Mouse (Mus musculus): ENCODE data around the gene Ssu2. TPM values are rescaled to one million over a fixed set of nuclear protein-coding genes. Genes with fewer than 3 reads are reported as not detected.

Gene Ssu2
- total RNA-seq (2015; ENCODE audit: low replicate concordance), result not detected in 2 replicates
- not detected in 2 replicates for total RNA-seq (2017; ENCODE audit: low replicate concordance)

DNA sequence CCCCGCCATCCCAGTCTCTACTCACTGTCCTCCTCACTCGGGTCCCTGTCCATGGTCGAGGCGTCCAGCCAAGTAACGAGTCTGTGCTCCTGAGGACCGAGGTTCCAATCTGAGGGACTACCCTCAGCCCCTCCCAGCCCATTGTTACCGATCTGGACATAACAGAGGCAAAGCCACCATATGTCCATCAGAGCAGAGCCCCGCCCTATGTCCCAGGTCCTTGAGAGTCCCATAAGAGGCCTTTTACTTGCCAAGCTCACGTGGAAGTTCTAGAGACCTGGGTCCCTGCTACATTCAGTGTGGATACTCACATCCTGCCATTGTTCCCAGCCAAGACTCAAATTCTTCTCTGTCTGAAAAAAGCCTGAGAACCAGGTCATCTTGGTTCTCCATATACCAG, at the start of gene Ssu2:
Gene Ssu2 (minus strand): TSS at position 77 of the 400 bp plus-strand sequence.
- no peak for ATAC-seq (replicated peaks; ENCODE audit: low FRiP score, poor library complexity, severe bottlenecking)

DNA sequence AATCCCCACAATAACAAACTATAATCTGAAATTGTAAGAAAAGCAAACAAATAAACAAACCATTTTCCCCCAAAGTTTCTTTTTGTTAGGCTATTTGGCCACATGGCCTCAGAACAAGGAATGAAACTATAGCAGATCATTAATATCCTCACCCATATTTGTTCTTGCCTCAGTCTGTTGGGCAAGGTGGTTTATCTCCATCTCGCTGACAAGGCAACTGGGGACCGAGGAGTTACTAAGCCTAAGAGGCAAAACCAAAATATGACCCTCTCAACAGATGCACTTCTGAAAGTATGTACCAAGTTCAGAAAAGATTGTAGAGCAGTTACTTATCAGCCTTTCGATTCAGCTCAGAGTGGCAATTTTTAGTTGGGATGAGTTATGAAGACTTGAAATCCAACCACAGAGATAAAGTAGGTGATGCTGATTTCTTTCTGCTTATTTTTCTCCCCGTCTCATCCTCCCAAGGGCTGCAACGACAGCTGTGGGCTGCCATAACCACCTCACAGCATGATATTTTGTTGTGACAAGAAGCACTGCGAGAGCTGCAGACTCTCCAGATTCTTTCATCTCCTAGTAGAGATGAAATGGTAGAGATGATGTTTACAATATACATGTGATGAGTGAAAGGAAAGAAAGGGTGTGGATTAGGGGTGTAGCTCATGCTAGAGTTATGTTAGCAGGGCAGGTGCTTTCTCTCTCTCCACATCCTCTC, 38.4 kb upstream of the Ssu2 start:
- no peak for ATAC-seq (replicated peaks; ENCODE audit: low FRiP score, poor library complexity, severe bottlenecking)

GRCm38 (mm10) chr6:112423746-112424501, 36.1 kb upstream of the Ssu2 start:
- no peak for ATAC-seq (replicated peaks; ENCODE audit: low FRiP score, poor library complexity, severe bottlenecking)

DNA sequence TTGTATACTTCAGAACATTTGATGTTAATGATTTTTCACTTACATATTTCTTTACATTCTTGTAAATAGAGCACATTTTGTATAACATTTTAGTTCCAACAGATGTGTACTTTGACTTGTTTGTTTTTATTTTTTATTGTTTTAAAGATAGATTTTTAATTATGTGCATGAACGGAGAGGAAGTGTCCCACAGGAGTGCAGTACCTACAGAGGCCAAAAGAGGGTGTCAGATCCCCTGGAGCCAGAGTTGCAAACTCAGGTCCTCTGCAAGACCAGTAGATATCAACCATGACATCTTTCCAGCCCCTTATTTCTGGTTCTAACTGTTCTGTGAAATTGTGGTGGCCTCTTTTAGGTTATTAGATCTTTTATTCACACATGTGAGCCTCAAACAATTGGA, 33.1 kb upstream of the Ssu2 start:
- no peak for ATAC-seq (replicated peaks; ENCODE audit: low FRiP score, poor library complexity, severe bottlenecking)

GRCm38 (mm10) chr6:112419333-112419732, 31.5 kb upstream of the Ssu2 start:
- ATAC-seq (replicated peaks; ENCODE audit: low FRiP score, poor library complexity, severe bottlenecking), result no peak

GRCm38 (mm10) chr6:112404111-112404510, 16.3 kb upstream of the Ssu2 start:
- no peak for ATAC-seq (replicated peaks; ENCODE audit: low FRiP score, poor library complexity, severe bottlenecking)

DNA sequence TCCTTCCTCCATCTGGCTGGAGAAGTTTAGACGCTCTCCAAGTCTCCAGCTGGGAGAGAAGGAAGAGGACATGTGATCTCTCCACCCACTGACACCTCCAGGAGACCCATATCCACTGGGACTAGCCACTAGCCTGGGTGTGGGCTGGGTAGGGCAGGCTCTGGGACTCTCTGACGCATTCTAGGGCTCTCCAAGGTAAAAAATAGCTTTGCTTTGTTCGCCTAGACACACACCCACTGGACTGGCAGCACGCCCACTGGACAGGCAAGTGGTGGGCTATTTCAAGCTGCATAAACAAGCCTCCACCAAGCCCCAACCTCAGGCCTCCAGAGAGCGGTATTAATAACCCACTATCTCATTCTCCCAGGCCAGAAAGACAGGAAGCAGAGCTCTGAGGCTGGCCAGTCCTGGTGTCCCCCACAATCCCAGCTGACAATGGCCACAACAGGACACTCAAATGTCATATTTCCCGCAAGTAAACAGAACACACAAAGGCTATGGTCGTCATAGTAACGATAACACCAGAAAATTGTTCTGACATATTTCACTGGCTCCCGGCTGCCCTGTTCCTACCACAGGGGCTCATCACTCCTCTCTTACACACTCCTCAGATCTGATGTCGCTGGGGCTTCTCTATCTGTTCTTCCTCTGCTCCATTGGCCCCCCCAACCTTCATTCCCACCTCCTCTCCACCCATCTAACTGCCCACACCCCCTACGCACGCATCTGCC, 14.3 kb upstream of the Ssu2 start:
- no peak for ATAC-seq (replicated peaks; ENCODE audit: low FRiP score, poor library complexity, severe bottlenecking)

DNA sequence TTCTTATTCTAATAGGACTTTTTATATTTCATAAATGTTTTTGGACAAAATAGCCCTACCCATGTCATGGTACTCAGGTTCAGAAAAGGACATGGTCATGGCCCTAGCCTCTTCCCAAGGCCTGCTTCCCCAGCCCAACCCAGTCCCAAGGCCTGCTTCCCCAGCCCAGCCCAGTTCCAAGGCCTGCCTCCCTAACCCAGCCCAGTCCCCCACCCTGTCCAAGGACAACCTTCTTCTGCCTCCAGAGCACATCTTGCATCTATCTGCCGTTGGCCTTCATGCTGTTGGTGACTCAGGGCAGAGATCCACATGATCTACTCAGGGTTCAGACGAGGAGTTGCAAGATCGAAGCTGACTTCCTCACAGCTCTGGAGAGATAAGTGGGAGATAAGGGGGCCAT, 9.5 kb upstream of the Ssu2 start:
- no peak for ATAC-seq (replicated peaks; ENCODE audit: low FRiP score, poor library complexity, severe bottlenecking)

- no peak for ATAC-seq (replicated peaks; ENCODE audit: low FRiP score, poor library complexity, severe bottlenecking)
These were observed 8.5 kb upstream of the Ssu2 start for GRCm38 (mm10) chr6:112396352-112396751.

- ATAC-seq (replicated peaks; ENCODE audit: low FRiP score, poor library complexity, severe bottlenecking), result no peak
These were observed 562 bp upstream of the Ssu2 start for GRCm38 (mm10) chr6:112388385-112388784.

GRCm38 (mm10) chr6:112386260-112386659, 1.6 kb downstream of the Ssu2 start:
- ATAC-seq (replicated peaks; ENCODE audit: low FRiP score, poor library complexity, severe bottlenecking), result no peak

- no peak for ATAC-seq (replicated peaks; ENCODE audit: low FRiP score, poor library complexity, severe bottlenecking)
These were observed 4.7 kb downstream of the Ssu2 start for GRCm38 (mm10) chr6:112382990-112383685.

DNA sequence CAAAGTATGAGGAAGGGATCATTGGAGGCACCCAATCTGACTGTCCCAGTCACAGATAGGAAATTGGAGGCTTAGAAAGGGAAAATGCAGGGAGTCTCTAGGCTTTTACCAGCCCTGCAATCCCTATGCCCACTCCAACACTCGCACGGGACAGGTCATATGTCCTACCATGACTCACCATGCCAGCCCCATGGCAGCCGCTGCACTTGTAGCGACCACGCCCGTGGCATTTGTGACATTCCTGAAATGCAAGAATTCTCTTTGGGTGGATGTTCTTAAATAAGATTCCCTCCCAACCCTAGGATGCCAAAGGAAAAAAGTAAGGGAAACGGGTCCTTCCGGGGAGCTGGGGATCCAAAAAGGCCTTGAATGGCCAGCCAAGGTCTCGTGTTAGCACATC, 8.8 kb downstream of the Ssu2 start:
- no peak for ATAC-seq (replicated peaks; ENCODE audit: low FRiP score, poor library complexity, severe bottlenecking)

DNA sequence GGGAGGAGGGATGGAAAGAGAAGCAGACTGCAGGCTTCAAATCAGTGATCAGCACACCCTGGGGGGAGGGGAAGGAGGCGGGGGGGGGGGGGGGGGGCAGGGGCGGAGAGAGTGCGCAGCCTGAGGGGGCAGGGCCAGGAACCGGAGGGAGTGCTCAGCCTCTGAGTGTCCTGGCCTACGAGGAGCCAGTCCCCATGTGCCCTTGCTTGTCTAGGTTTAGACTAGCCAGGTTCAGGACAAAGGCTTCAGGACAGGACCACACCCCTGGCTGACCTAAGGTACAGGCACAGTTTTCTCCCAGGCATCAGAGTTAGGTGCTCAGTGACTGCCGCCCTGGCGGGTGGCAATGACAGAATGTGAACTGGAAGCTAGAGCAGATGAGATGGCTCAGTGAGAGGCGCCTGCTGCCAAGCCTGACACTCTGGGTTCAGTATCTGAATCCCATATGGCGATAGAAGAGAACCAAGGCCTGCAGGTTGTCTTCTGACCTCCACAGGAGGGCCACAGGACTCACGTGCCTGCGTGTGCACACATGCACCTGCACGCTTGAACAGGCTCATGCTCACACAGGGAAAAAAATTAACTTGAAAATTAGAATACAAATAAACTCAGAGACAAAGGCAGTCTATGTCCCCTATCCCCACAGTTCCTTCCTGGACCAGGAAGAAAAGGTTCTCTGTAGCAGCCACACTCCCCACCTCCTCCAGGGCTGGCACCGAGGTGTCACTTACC, 12.0 kb downstream of the Ssu2 start:
- no peak for ATAC-seq (replicated peaks; ENCODE audit: low FRiP score, poor library complexity, severe bottlenecking)

DNA sequence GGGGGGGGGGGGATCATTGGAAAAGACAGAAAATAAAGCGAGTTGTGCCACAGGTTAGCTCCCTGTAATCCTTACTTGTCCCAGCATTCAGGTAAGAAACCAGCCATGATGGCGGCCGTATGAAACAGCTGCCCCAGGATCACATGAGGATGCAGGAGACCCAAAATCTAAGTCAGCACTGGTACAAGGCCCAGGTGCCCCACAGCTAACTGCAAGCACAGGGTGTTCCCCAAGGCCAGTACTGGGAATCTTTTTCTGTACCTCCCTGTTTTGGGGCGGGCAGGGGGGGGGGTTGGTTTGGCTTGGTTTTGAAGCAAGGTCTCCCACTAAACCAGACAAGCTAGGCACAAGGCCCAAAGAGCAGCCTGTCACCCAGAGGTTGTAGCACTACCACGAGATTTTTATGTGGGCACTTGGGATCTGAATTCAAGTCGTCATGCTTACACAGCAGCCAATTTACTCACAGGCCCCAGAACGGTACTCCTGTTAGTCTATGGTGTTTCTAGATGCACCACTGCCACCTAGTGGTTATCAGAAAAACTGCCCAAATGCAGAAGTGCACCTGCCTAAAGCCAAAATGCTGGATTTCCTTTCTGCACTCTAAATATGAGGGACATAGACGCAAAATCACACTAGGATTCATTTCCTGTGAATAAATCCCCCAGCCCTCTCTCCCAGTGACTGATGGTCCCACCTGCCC, 13.8 kb downstream of the Ssu2 start:
- ATAC-seq (replicated peaks; ENCODE audit: low FRiP score, poor library complexity, severe bottlenecking), result no peak

GRCm38 (mm10) chr6:112365294-112365693, 22.5 kb downstream of the Ssu2 start:
- ATAC-seq (replicated peaks; ENCODE audit: low FRiP score, poor library complexity, severe bottlenecking), result no peak

GRCm38 (mm10) chr6:112364581-112364980, 23.2 kb downstream of the Ssu2 start:
- ATAC-seq (replicated peaks; ENCODE audit: low FRiP score, poor library complexity, severe bottlenecking), result no peak

DNA sequence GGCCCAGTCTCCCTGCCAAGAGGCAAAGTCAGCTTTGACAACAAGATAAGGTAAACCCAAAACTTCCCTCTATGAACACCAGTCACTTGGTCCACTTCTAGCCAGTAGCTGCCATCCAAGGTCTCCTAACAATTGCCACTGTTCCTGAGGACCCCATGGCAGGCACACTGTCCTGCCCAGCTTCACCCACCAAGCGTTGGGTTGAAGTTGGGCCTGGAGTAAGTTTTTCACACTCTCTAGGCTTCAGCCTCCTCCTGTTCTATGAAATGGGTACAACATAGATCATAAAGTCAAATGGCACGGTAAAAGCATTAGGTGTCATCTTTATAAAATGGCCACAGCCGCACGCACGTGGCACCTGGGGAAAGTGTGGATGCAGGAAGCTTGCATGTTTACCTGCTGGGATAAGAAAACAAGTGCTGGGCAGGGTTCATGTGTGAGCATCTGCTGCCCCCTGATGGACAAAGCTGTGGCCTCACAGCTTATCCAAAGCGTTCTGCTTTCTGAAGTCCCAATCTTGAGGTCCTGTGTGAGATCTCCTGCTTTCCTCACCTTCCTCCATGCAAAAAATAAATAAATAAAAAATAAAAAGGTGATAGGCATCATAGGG, 25.4 kb downstream of the Ssu2 start:
- no peak for ATAC-seq (replicated peaks; ENCODE audit: low FRiP score, poor library complexity, severe bottlenecking)

Measured in erythroblast, adult 5-6 weeks (primary cell).